24 mouse cellular contexts compared by ENCODE assay signal in the genomic region with DNA sequence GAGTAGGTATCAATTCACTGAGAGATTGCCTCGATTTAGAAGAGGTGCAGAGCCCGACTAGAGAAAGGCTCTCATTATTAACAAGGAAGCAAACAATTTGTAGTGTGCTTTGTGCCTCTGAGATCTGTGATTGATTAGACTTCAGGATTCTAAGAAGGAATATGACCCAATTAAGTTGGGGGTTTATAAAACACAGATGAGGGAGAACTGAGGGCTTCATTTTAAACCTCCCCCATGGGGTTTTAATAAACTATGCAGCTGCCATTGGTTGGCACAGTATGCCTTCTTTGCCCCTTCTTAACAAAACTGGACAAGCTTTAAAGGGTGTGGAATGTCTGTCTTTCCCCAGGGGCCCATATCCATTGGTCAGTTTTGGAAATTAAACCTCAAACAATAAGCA. TPM values are rescaled to one million over a fixed set of nuclear protein-coding genes. Genes with fewer than 3 reads are reported as not detected.
DNase-seq lines count a peak whose midpoint lies in the region; ATAC-seq lines count a peak whose summit lies in the region.
"Had no signal": no experiment of that assay in that cellular context is flagged by ENCODE, and none has a peak within 500 bp of the region (broad histone marks: within the 10 kb centered on the region; RNA-seq: fewer than 3 reads in every experiment).

No protein-coding gene starts in this region.

- H3K4me3 ChIP-seq in embryonic facial prominence, embryonic 11.5 days (ENCODE audit: low read depth, low read length): no peak overlapping the region
- H3K4me3 ChIP-seq in embryonic facial prominence, embryonic 10.5 days: no peak overlapping the region
- no peak overlapping the region for H3K4me3 ChIP-seq in limb, embryonic 12.5 days (replicated peaks)
- H3K4me3 ChIP-seq: embryonic facial prominence, embryonic 12.5 days; embryonic facial prominence, embryonic 15.5 days; hindbrain, embryonic 15.5 days had no signal

- no peaks in the 10 kb centered on the region for H3K4me1 ChIP-seq in embryonic facial prominence, embryonic 11.5 days (ENCODE audit: control insufficient read depth, insufficient read depth, low read length)
- H3K4me1 ChIP-seq in embryonic facial prominence, embryonic 10.5 days: peaks cover 9% of the 10 kb centered on the region
- peaks cover 8% of the 10 kb centered on the region; the same call in 1 of the 2 replicates for H3K4me1 ChIP-seq in limb, embryonic 12.5 days (replicated peaks)
- H3K4me1 ChIP-seq: embryonic facial prominence, embryonic 15.5 days; hindbrain, embryonic 15.5 days had no signal

- no peaks in the 10 kb centered on the region for H3K36me3 ChIP-seq in embryonic facial prominence, embryonic 11.5 days (replicated peaks; ENCODE audit: control insufficient read depth, insufficient read depth, low read depth, low read length)
- H3K36me3 ChIP-seq in embryonic facial prominence, embryonic 10.5 days (replicated peaks): no peaks in the 10 kb centered on the region
- H3K36me3 ChIP-seq in limb, embryonic 12.5 days: no peaks in the 10 kb centered on the region
- H3K36me3 ChIP-seq: embryonic facial prominence, embryonic 12.5 days; embryonic facial prominence, embryonic 15.5 days; hindbrain, embryonic 15.5 days had no signal

- no peak for ATAC-seq in embryonic facial prominence, embryonic 11.5 days (replicated peaks; ENCODE audit: insufficient number of reproducible peaks, low FRiP score, low TSS enrichment, low read depth)
- ATAC-seq in limb, embryonic 12.5 days (ENCODE audit: insufficient number of reproducible peaks, insufficient read depth, low FRiP score, low TSS enrichment, low read depth): peak; percentile 45; the same call in 1 of the 2 replicates
- no peak for ATAC-seq in inflammation-experienced regulatory T-cells, adult 6 months
- ATAC-seq: CD4-positive, CD25-positive, alpha-beta regulatory T cell, adult 4 months; forebrain, embryonic 14.5 days; intestine, postnatal 0 days had no signal

- no peak overlapping the region for H3K9ac ChIP-seq in embryonic facial prominence, embryonic 11.5 days (replicated peaks; ENCODE audit: low read length)
- H3K9ac ChIP-seq in limb, embryonic 12.5 days (replicated peaks): no peak overlapping the region
- H3K9ac ChIP-seq: embryonic facial prominence, embryonic 12.5 days; embryonic facial prominence, embryonic 15.5 days; hindbrain, embryonic 15.5 days had no signal

- no peak overlapping the region for H3K4me2 ChIP-seq in embryonic facial prominence, embryonic 11.5 days (ENCODE audit: low read depth, low read length)
- no peak overlapping the region for H3K4me2 ChIP-seq in limb, embryonic 12.5 days
- H3K4me2 ChIP-seq: embryonic facial prominence, embryonic 12.5 days; embryonic facial prominence, embryonic 15.5 days; heart, embryonic 11.5 days; hindbrain, embryonic 15.5 days had no signal

- DNase-seq in embryonic facial prominence, embryonic 11.5 days (ENCODE audit: low spot score): peak; percentile 50
- no peak for DNase-seq in embryonic facial prominence, embryonic 10.5 days (ENCODE audit: low spot score)
- DNase-seq in forelimb bud, embryonic 11.5 days (ENCODE audit: low read depth, low spot score): peak; percentile 56
- DNase-seq in hindlimb bud, embryonic 11.5 days (ENCODE audit: extremely low spot score, low read depth, low spot score): peak; percentile 68
- DNase-seq in spleen, postnatal 10 days (ENCODE audit: low spot score in 2 of 2): no peak
- DNase-seq: adrenal gland, adult 2 months; adrenal gland, postnatal 14 days; cerebellum, adult 11 months; cerebellum, adult 2 months; cerebellum, adult 9-11 months; cerebellum, postnatal 25 days; gastrocnemius, postnatal 10 days; gastrocnemius, postnatal 36 days; kidney, adult 2 months had no signal

- no peaks in the 10 kb centered on the region for H3K27me3 ChIP-seq in embryonic facial prominence, embryonic 11.5 days (ENCODE audit: control insufficient read depth, insufficient read depth, low read length)
- H3K27me3 ChIP-seq in embryonic facial prominence, embryonic 10.5 days (replicated peaks; ENCODE audit: low read depth, poor library complexity, severe bottlenecking): no peaks in the 10 kb centered on the region
- H3K27me3 ChIP-seq in limb, embryonic 12.5 days: no peaks in the 10 kb centered on the region
- H3K27me3 ChIP-seq: embryonic facial prominence, embryonic 12.5 days; embryonic facial prominence, embryonic 15.5 days; hindbrain, embryonic 15.5 days had no signal

- no peak overlapping the region for H3K27ac ChIP-seq in embryonic facial prominence, embryonic 11.5 days (replicated peaks; ENCODE audit: low read depth, low read length)
- no peak overlapping the region for H3K27ac ChIP-seq in embryonic facial prominence, embryonic 10.5 days (replicated peaks)
- no peak overlapping the region for H3K27ac ChIP-seq in limb, embryonic 12.5 days
- H3K27ac ChIP-seq: embryonic facial prominence, embryonic 12.5 days; embryonic facial prominence, embryonic 15.5 days; hindbrain, embryonic 15.5 days had no signal

- WGBS in embryonic facial prominence, embryonic 11.5 days: 32% methylated on average over 2 of the region's 2 CpGs
- WGBS in embryonic facial prominence, embryonic 10.5 days: 32% methylated on average over 2 of the region's 2 CpGs
- WGBS in limb, embryonic 12.5 days: 10% methylated on average over 2 of the region's 2 CpGs

- H3K9me3 ChIP-seq in embryonic facial prominence, embryonic 11.5 days (replicated peaks; ENCODE audit: control insufficient read depth, low read length): no peaks in the 10 kb centered on the region
- H3K9me3 ChIP-seq in embryonic facial prominence, embryonic 10.5 days: no peaks in the 10 kb centered on the region
- peaks cover 6% of the 10 kb centered on the region for H3K9me3 ChIP-seq in limb, embryonic 12.5 days
- H3K9me3 ChIP-seq: embryonic facial prominence, embryonic 12.5 days; embryonic facial prominence, embryonic 15.5 days; hindbrain, embryonic 15.5 days had no signal

RNA-seq across cellular contexts. Expression of a gene that starts 5.4 kb away (rescaled TPM):
- polyA plus RNA-seq in embryonic facial prominence, embryonic 11.5 days (2014; fragmentation: Nextera tagmentation; extraction: Ambion mirVana): 33.2 and 33.3 TPM in 2 replicates
- polyA plus RNA-seq in embryonic facial prominence, embryonic 10.5 days (2016; fragmentation: Nextera tagmentation; extraction: Ambion mirVana): 14.1 and 16.0 TPM in 2 replicates
- polyA plus RNA-seq in limb, embryonic 12.5 days (2016; fragmentation: Nextera tagmentation; extraction: Ambion mirVana): 30.9 and 33.7 TPM in 2 replicates
- polyA plus RNA-seq in inflammation-experienced regulatory T-cells, adult 6 months (2017; shearing (Covaris generic)): not detected
- polyA plus RNA-seq: C2C12; CD4-positive, CD25-positive, alpha-beta regulatory T cell, adult 4 months had no signal

Comparison
In these comparisons a context has a peak if more than half of its experiments do, and no peak if none do; other contexts are left out.
1. DNase-seq: peak in embryonic facial prominence, embryonic 11.5 days (single experiment), forelimb bud, embryonic 11.5 days (single experiment) and hindlimb bud, embryonic 11.5 days (single experiment); none in embryonic facial prominence, embryonic 10.5 days (single experiment) and spleen, postnatal 10 days (0 of 2).
2. RNA of a gene that starts 5.4 kb away (polyA plus RNA-seq): 33.2 to 33.3 TPM in embryonic facial prominence, embryonic 11.5 days, 30.9 to 33.7 TPM in limb, embryonic 12.5 days and 14.1 to 16.0 TPM in embryonic facial prominence, embryonic 10.5 days; not detected in inflammation-experienced regulatory T-cells, adult 6 months; every median in the first group is over 10 times any median in the second.